Comparison of ENCODE assay signal across 31 mouse cellular contexts in the genomic region with DNA sequence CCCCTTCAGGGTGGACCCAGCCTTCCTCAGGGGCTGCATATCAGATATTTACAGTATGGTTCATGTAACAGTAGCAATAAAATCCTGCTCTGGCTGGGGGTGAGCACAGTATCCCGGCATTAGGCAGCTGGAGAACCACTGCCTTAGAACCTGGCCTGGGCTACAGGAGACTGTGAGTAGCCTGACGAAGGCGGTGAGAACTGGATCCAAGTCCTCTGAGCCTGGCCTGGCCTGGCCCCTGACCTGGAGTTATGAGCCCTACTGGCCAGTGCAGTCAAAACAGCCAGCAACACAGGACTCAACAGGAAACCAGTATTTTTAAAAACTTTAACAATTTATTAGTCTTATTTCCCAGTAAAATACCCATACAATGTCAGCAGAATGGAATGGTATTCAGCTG. TPM values are rescaled to one million over a fixed set of nuclear protein-coding genes. Genes with fewer than 3 reads are reported as not detected.
DNase-seq lines count a peak whose midpoint lies in the region; ATAC-seq lines count a peak whose summit lies in the region.
"Had no signal": no experiment of that assay in that cellular context is flagged by ENCODE, and none has a peak within 500 bp of the region (broad histone marks: within the 10 kb centered on the region; RNA-seq: fewer than 3 reads in every experiment).

No protein-coding gene starts in this region.

- WGBS in kidney, embryonic 16.5 days = 86% methylated on average over 3 of the region's 3 CpGs
- WGBS in kidney, embryonic 14.5 days = 86% methylated on average over 3 of the region's 3 CpGs
- 93% methylated on average over 3 of the region's 3 CpGs for WGBS in heart, embryonic 12.5 days

- no peak overlapping the region for H3K27ac ChIP-seq in kidney, embryonic 16.5 days (ENCODE audit: low read length)
- no peak overlapping the region for H3K27ac ChIP-seq in kidney, embryonic 14.5 days (ENCODE audit: low read depth, low read length)
- H3K27ac ChIP-seq in heart, embryonic 12.5 days (ENCODE audit: poor library complexity, severe bottlenecking) = no peak overlapping the region
- H3K27ac ChIP-seq: embryonic facial prominence, embryonic 12.5 days; embryonic facial prominence, embryonic 15.5 days; forebrain, embryonic 10.5 days; forebrain, embryonic 13.5 days; gastrocnemius, adult 2 months; heart, embryonic 15.5 days; hindbrain, embryonic 10.5 days; hindbrain, embryonic 13.5 days; hindbrain, postnatal 0 days had no signal

- no peak overlapping the region for H3K4me3 ChIP-seq in kidney, embryonic 16.5 days (ENCODE audit: low read length)
- no peak overlapping the region for H3K4me3 ChIP-seq in kidney, embryonic 14.5 days (ENCODE audit: low read length)
- no peak overlapping the region for H3K4me3 ChIP-seq in heart, embryonic 12.5 days
- H3K4me3 ChIP-seq: embryonic facial prominence, embryonic 12.5 days; embryonic facial prominence, embryonic 15.5 days; erythroblast, embryonic 14.5 days; forebrain, embryonic 10.5 days; forebrain, embryonic 13.5 days; gastrocnemius, adult 2 months; heart, embryonic 15.5 days; hindbrain, embryonic 10.5 days; hindbrain, embryonic 13.5 days had no signal

- no peak overlapping the region for H3K4me2 ChIP-seq in kidney, embryonic 16.5 days (replicated peaks; ENCODE audit: low read depth, low read length)
- no peak overlapping the region for H3K4me2 ChIP-seq in kidney, embryonic 14.5 days (replicated peaks; ENCODE audit: low read depth, low read length)
- no peak overlapping the region for H3K4me2 ChIP-seq in heart, embryonic 12.5 days
- H3K4me2 ChIP-seq: embryonic facial prominence, embryonic 12.5 days; embryonic facial prominence, embryonic 15.5 days; forebrain, embryonic 13.5 days; heart, embryonic 11.5 days; heart, embryonic 15.5 days; hindbrain, embryonic 13.5 days had no signal

- no peaks in the 10 kb centered on the region for H3K4me1 ChIP-seq in kidney, embryonic 16.5 days (ENCODE audit: insufficient read depth, low read length)
- H3K4me1 ChIP-seq in kidney, embryonic 14.5 days (ENCODE audit: control insufficient read depth, insufficient read depth, low read length) = no peaks in the 10 kb centered on the region
- no peaks in the 10 kb centered on the region for H3K4me1 ChIP-seq in heart, embryonic 12.5 days (replicated peaks)
- H3K4me1 ChIP-seq: embryonic facial prominence, embryonic 12.5 days; embryonic facial prominence, embryonic 15.5 days; forebrain, embryonic 10.5 days; forebrain, embryonic 13.5 days; heart, embryonic 15.5 days; hindbrain, embryonic 10.5 days; hindbrain, embryonic 13.5 days had no signal

- no peak overlapping the region for H3K9ac ChIP-seq in kidney, embryonic 16.5 days (replicated peaks; ENCODE audit: low read length)
- no peak overlapping the region for H3K9ac ChIP-seq in kidney, embryonic 14.5 days (ENCODE audit: low read depth, low read length)
- no peak overlapping the region for H3K9ac ChIP-seq in heart, embryonic 12.5 days
- H3K9ac ChIP-seq: embryonic facial prominence, embryonic 12.5 days; embryonic facial prominence, embryonic 15.5 days; forebrain, embryonic 13.5 days; heart, embryonic 15.5 days; hindbrain, embryonic 13.5 days had no signal

- H3K36me3 ChIP-seq in kidney, embryonic 16.5 days (ENCODE audit: insufficient read depth, low read length) = peaks cover 64% of the 10 kb centered on the region
- H3K36me3 ChIP-seq in kidney, embryonic 14.5 days (ENCODE audit: control insufficient read depth, insufficient read depth, low read length) = peaks cover 68% of the 10 kb centered on the region
- H3K36me3 ChIP-seq in heart, embryonic 12.5 days = peaks cover 81% of the 10 kb centered on the region

- H3K9me3 ChIP-seq in kidney, embryonic 16.5 days (ENCODE audit: low read length) = no peaks in the 10 kb centered on the region
- no peaks in the 10 kb centered on the region for H3K9me3 ChIP-seq in kidney, embryonic 14.5 days (ENCODE audit: control insufficient read depth, low read length)
- H3K9me3 ChIP-seq in heart, embryonic 12.5 days (replicated peaks) = no peaks in the 10 kb centered on the region
- H3K9me3 ChIP-seq: embryonic facial prominence, embryonic 12.5 days; embryonic facial prominence, embryonic 15.5 days; forebrain, embryonic 10.5 days; forebrain, embryonic 13.5 days; heart, embryonic 15.5 days; hindbrain, embryonic 10.5 days; hindbrain, embryonic 13.5 days had no signal

- no peak for ATAC-seq in kidney, embryonic 16.5 days (ENCODE audit: low FRiP score, low TSS enrichment)
- ATAC-seq in kidney, embryonic 14.5 days (ENCODE audit: low FRiP score, low TSS enrichment) = no peak
- ATAC-seq in heart, embryonic 12.5 days (ENCODE audit: insufficient number of reproducible peaks, low FRiP score) = no peak
- ATAC-seq: activated CD4-positive, CD25-positive, alpha-beta regulatory T cell, adult 4 months; forebrain, embryonic 13.5 days; forebrain, embryonic 16.5 days; hindbrain, postnatal 0 days had no signal

- DNase-seq in kidney, adult 11 months = peak; percentile 40
- DNase-seq in kidney, adult 8-10 months = peak; percentile 12 to 26
- peak; percentile 33 for DNase-seq in kidney, adult 9 months
- DNase-seq in kidney, postnatal 25 days = peak; percentile 33 to 70
- DNase-seq in urinary bladder, postnatal 14 days (ENCODE audit: low spot score) = no peak
- DNase-seq: adrenal gland, adult 2 months; adrenal gland, postnatal 14 days; cerebellum, adult 11 months; cerebellum, adult 2 months; cerebellum, adult 9-11 months; cerebellum, postnatal 25 days; gastrocnemius, adult 2 months; gastrocnemius, postnatal 14 days; heart, adult 11 months; heart, postnatal 10 days; heart, postnatal 36 days had no signal

- H3K27me3 ChIP-seq in kidney, embryonic 16.5 days (ENCODE audit: insufficient read depth, low read length) = no peaks in the 10 kb centered on the region
- H3K27me3 ChIP-seq in kidney, embryonic 14.5 days (ENCODE audit: control insufficient read depth, insufficient read depth, low read length) = no peaks in the 10 kb centered on the region
- no peaks in the 10 kb centered on the region for H3K27me3 ChIP-seq in heart, embryonic 12.5 days (replicated peaks)
- H3K27me3 ChIP-seq: embryonic facial prominence, embryonic 12.5 days; embryonic facial prominence, embryonic 15.5 days; forebrain, embryonic 13.5 days; heart, embryonic 15.5 days; hindbrain, embryonic 13.5 days had no signal

RNA-seq across cellular contexts. Expression of a gene that starts 27.1 kb away (rescaled TPM):
- polyA plus RNA-seq in kidney, embryonic 16.5 days (2015; fragmentation: Nextera tagmentation; extraction: Ambion mirVana) = 86.7 and 89.2 TPM in 2 replicates
- polyA plus RNA-seq in kidney, embryonic 14.5 days (2014; fragmentation: Nextera tagmentation; extraction: Ambion mirVana) = 85.2 and 97.1 TPM in 2 replicates
- polyA plus RNA-seq in heart, embryonic 12.5 days (2016; fragmentation: Nextera tagmentation; extraction: Ambion mirVana) = 59.1 and 59.3 TPM in 2 replicates

RNA-seq across cellular contexts. Expression of a gene that starts 38.9 kb away (rescaled TPM):
- polyA plus RNA-seq in kidney, embryonic 16.5 days (2015; fragmentation: Nextera tagmentation; extraction: Ambion mirVana) = 3.2 and 5.6 TPM in 2 replicates
- 6.5 and 8.2 TPM in 2 replicates for polyA plus RNA-seq in kidney, embryonic 14.5 days (2014; fragmentation: Nextera tagmentation; extraction: Ambion mirVana)
- polyA plus RNA-seq in heart, embryonic 12.5 days (2016; fragmentation: Nextera tagmentation; extraction: Ambion mirVana) = not detected in 2 replicates
- polyA plus RNA-seq: activated CD4-positive, CD25-positive, alpha-beta regulatory T cell, adult 4 months; adrenal gland, adult 2 months; cerebellum, adult 2 months; embryonic facial prominence, embryonic 12.5 days; erythroblast, embryonic 14.5 days; forebrain, embryonic 10.5 days; forebrain, embryonic 13.5 days; forebrain, embryonic 16.5 days; heart, embryonic 11.5 days; heart, embryonic 15.5 days; hindbrain, embryonic 10.5 days; hindbrain, embryonic 13.5 days had no signal

RNA-seq across cellular contexts. Expression of a gene that starts 54.8 kb away (rescaled TPM):
- polyA plus RNA-seq in kidney, embryonic 16.5 days (2015; fragmentation: Nextera tagmentation; extraction: Ambion mirVana) = 0.45 and 0.73 TPM in 2 replicates
- polyA plus RNA-seq in kidney, embryonic 14.5 days (2014; fragmentation: Nextera tagmentation; extraction: Ambion mirVana) = 0.54 and 0.68 TPM in 2 replicates
- polyA plus RNA-seq in heart, embryonic 12.5 days (2016; fragmentation: Nextera tagmentation; extraction: Ambion mirVana) = 1.0 and 1.3 TPM in 2 replicates
- polyA plus RNA-seq: activated CD4-positive, CD25-positive, alpha-beta regulatory T cell, adult 4 months had no signal

RNA-seq across cellular contexts. Expression of a gene that starts 59.6 kb away (rescaled TPM):
- polyA plus RNA-seq in kidney, embryonic 16.5 days (2015; fragmentation: Nextera tagmentation; extraction: Ambion mirVana) = 0.67 TPM in 1 of 2 replicates, not detected in the other
- 0.50 and 0.64 TPM in 2 replicates for polyA plus RNA-seq in kidney, embryonic 14.5 days (2014; fragmentation: Nextera tagmentation; extraction: Ambion mirVana)
- 0.33 and 0.55 TPM in 2 replicates for polyA plus RNA-seq in heart, embryonic 12.5 days (2016; fragmentation: Nextera tagmentation; extraction: Ambion mirVana)
- polyA plus RNA-seq: adrenal gland, adult 2 months; erythroblast, embryonic 14.5 days had no signal
